Mouse (Mus musculus) heart, embryonic 16.5 days (tissue): ENCODE measurements around the gene Slc16a8. TPM values are rescaled to one million over a fixed set of nuclear protein-coding genes. Genes with fewer than 3 reads are reported as not detected.

Source experiments
- ATAC-seq: fragments of 200-750 bp; cut with Nextera tagmentation; replicated peaks from 2 replicates; pipeline ENCODE4 v1.8.0; 2017; ENCODE audit warnings: moderate number of reproducible peaks; ENCODE audit not compliant: insufficient read depth, low FRiP score; ENCODE audit errors: extremely low read depth
- H3K27ac ChIP-seq: fragments of 300-500 bp; sonication (generic); 2 replicates; pipeline ENCODE4 v1.5.1; 2014; ENCODE audit warnings: mild to moderate bottlenecking, low read length, control low read depth, moderate library complexity
- H3K27me3 ChIP-seq: fragments of 300-500 bp; sonication (generic); 2 replicates; pipeline ENCODE4 v1.6.1; 2014; ENCODE audit warnings: low read length, mixed read lengths; ENCODE audit not compliant: control insufficient read depth, insufficient read depth
- H3K36me3 ChIP-seq: fragments of 300-500 bp; sonication (generic); 2 replicates; pipeline ENCODE4 v1.6.1; 2014; ENCODE audit not compliant: control insufficient read depth, insufficient read depth
- H3K4me1 ChIP-seq: fragments of 300-500 bp; sonication (generic); 2 replicates; pipeline ENCODE4 v1.6.1; 2014; ENCODE audit warnings: low read length, mixed read lengths; ENCODE audit not compliant: control insufficient read depth, insufficient read depth
- H3K4me2 ChIP-seq: fragments of 300-500 bp; sonication (generic); 2 replicates; pipeline ENCODE4 v1.6.1; 2014; ENCODE audit warnings: low read depth, mild to moderate bottlenecking, control low read depth, low read length
- H3K4me3 ChIP-seq: fragments of 300-500 bp; sonication (generic); 2 replicates; pipeline ENCODE4 v1.5.1; 2014; ENCODE audit warnings: mild to moderate bottlenecking, control low read depth, low read length
- H3K9ac ChIP-seq: fragments of 300-500 bp; sonication (generic); 2 replicates; pipeline ENCODE4 v1.6.1; 2014; ENCODE audit warnings: low read length, control low read depth
- H3K9me3 ChIP-seq: fragments of 300-500 bp; sonication (generic); replicated peaks from 2 replicates; pipeline ENCODE4 v1.6.1; 2016; ENCODE audit warnings: low read length; ENCODE audit not compliant: control insufficient read depth
- WGBS: fragments of 180-500 bp; shearing (Covaris S2); extraction: QIAGEN DNeasy Blood & Tissue Kit; methylation state at CpG from one replicate; pipeline ENCODE4 v1.1.7; 2014; 5-methylcytosine and 5-hydroxymethylcytosine counted together
- polyA plus RNA-seq: library from polyadenylated mRNA; unstranded; fragments of >200 nt; fragmentation: Nextera tagmentation; extraction: Ambion mirVana; gene quantifications from 2 replicates; pipeline ENCODE4 v1.2.1, GENCODE M21; 2015

The Slc16a8 gene
- polyA plus RNA-seq, 1 experiment from 2014 or later = 0.95 TPM

GRCm38 (mm10) chr15:79286141-79286540, 31.6 kb upstream of the Slc16a8 start:
- WGBS = 86% methylated on average over 7 of the region's 7 CpGs
- Histone ChIP-seq H3K36me3 (no peaks in the 10 kb centered on the region), H3K4me1 (peaks cover 5% of the 10 kb centered on the region), H3K27ac (no peak overlapping the region), H3K9me3 (no peaks in the 10 kb centered on the region), H3K9ac (no peak overlapping the region), H3K4me2 (no peak overlapping the region), H3K4me3 (no peak overlapping the region), H3K27me3 (no peaks in the 10 kb centered on the region)
- no peak for ATAC-seq

GRCm38 (mm10) chr15:79285399-79285798, 30.8 kb upstream of the Slc16a8 start, which contains the start of gene Baiap2l2:
Baiap2l2 (minus strand) TSS chr15:79285537.
- no peak for ATAC-seq
- no peak within 1 kb of the TSS for H3K9ac ChIP-seq
- no peaks in the 10 kb centered on the region for H3K36me3 ChIP-seq
- no peak within 1 kb of the TSS for H3K27ac ChIP-seq
- H3K9me3 ChIP-seq = no peaks in the 10 kb centered on the region
- WGBS = 72% methylated on average over 10 of the region's 10 CpGs
- no peaks in the 10 kb centered on the region for H3K27me3 ChIP-seq
- H3K4me1 ChIP-seq = peaks cover 5% of the 10 kb centered on the region
- H3K4me2 ChIP-seq = no peak within 1 kb of the TSS
- no peak within 1 kb of the TSS for H3K4me3 ChIP-seq

GRCm38 (mm10) chr15:79283371-79283770, 28.8 kb upstream of the Slc16a8 start:
- H3K27ac ChIP-seq = no peak overlapping the region
- ATAC-seq = no peak
- H3K4me2 ChIP-seq = no peak overlapping the region
- no peak overlapping the region for H3K9ac ChIP-seq
- no peaks in the 10 kb centered on the region for H3K36me3 ChIP-seq
- 82% methylated on average over 4 of the region's 4 CpGs for WGBS
- peaks cover 5% of the 10 kb centered on the region for H3K4me1 ChIP-seq
- no peaks in the 10 kb centered on the region for H3K9me3 ChIP-seq
- H3K4me3 ChIP-seq = no peak overlapping the region
- H3K27me3 ChIP-seq = no peaks in the 10 kb centered on the region

GRCm38 (mm10) chr15:79282434-79282833, 27.9 kb upstream of the Slc16a8 start:
- Histone ChIP-seq H3K9ac (no peak overlapping the region), H3K9me3 (no peaks in the 10 kb centered on the region), H3K36me3 (no peaks in the 10 kb centered on the region), H3K27me3 (no peaks in the 10 kb centered on the region), H3K4me1 (peaks cover 5% of the 10 kb centered on the region), H3K4me3 (no peak overlapping the region), H3K27ac (no peak overlapping the region), H3K4me2 (no peak overlapping the region)
- ATAC-seq = no peak
- WGBS = 70% methylated on average over 5 of the region's 5 CpGs

GRCm38 (mm10) chr15:79281389-79281788, 26.8 kb upstream of the Slc16a8 start:
- Histone ChIP-seq H3K36me3 (no peaks in the 10 kb centered on the region), H3K4me2 (no peak overlapping the region), H3K4me3 (no peak overlapping the region), H3K4me1 (peaks cover 5% of the 10 kb centered on the region), H3K9me3 (no peaks in the 10 kb centered on the region), H3K27ac (no peak overlapping the region), H3K9ac (no peak overlapping the region), H3K27me3 (no peaks in the 10 kb centered on the region)
- no peak; the same call in 1 of the 2 replicates for ATAC-seq
- WGBS = 80% methylated on average over 1 of the region's 1 CpGs

GRCm38 (mm10) chr15:79280850-79281249, 26.3 kb upstream of the Slc16a8 start:
- ATAC-seq = no peak
- 49% methylated on average over 5 of the region's 5 CpGs for WGBS
- Histone ChIP-seq H3K36me3 (no peaks in the 10 kb centered on the region), H3K4me1 (peaks cover 5% of the 10 kb centered on the region), H3K9ac (no peak overlapping the region), H3K4me2 (no peak overlapping the region), H3K27me3 (no peaks in the 10 kb centered on the region), H3K9me3 (no peaks in the 10 kb centered on the region), H3K4me3 (no peak overlapping the region), H3K27ac (no peak overlapping the region)

- Histone ChIP-seq H3K9ac (no peak overlapping the region), H3K9me3 (no peaks in the 10 kb centered on the region), H3K4me1 (peaks cover 5% of the 10 kb centered on the region), H3K4me2 (no peak overlapping the region), H3K4me3 (no peak overlapping the region), H3K27me3 (no peaks in the 10 kb centered on the region), H3K36me3 (no peaks in the 10 kb centered on the region), H3K27ac (no peak overlapping the region)
- 31% methylated on average over 6 of the region's 6 CpGs for WGBS
- no peak for ATAC-seq
These were observed 25.6 kb upstream of the Slc16a8 start for GRCm38 (mm10) chr15:79280209-79280608.

GRCm38 (mm10) chr15:79277728-79278127, 23.2 kb upstream of the Slc16a8 start:
- ATAC-seq = no peak
- no peak overlapping the region for H3K9ac ChIP-seq
- no peaks in the 10 kb centered on the region for H3K27me3 ChIP-seq
- H3K4me2 ChIP-seq = no peak overlapping the region
- 54% methylated on average over 10 of the region's 10 CpGs for WGBS
- H3K9me3 ChIP-seq = no peaks in the 10 kb centered on the region
- no peak overlapping the region for H3K4me3 ChIP-seq
- no peaks in the 10 kb centered on the region for H3K36me3 ChIP-seq
- no peak overlapping the region for H3K27ac ChIP-seq
- peaks cover 5% of the 10 kb centered on the region for H3K4me1 ChIP-seq

- Histone ChIP-seq H3K4me1 (peaks cover 10% of the 10 kb centered on the region), H3K36me3 (no peaks in the 10 kb centered on the region), H3K4me3 (no peak overlapping the region), H3K9ac (no peak overlapping the region), H3K4me2 (no peak overlapping the region), H3K27me3 (peaks cover 4% of the 10 kb centered on the region; the same call in 1 of the 2 replicates), H3K27ac (no peak overlapping the region), H3K9me3 (no peaks in the 10 kb centered on the region)
- no peak for ATAC-seq
- WGBS = 53% methylated on average over 10 of the region's 10 CpGs
These were observed 18.5 kb upstream of the Slc16a8 start for GRCm38 (mm10) chr15:79273020-79273419.
